Mouse (Mus musculus) heart, embryonic 14.5 days (tissue): ENCODE data around the gene 1700003E16Rik. TPM values are rescaled to one million over a fixed set of nuclear protein-coding genes. Genes with fewer than 3 reads are reported as not detected.
A peak's percentile ranks its signal among the peaks of the same experiment; 100 is the strongest.

Experiments used
- ATAC-seq: fragments of 200-750 bp; cut with Nextera tagmentation; 2 replicates; pipeline ENCODE4 v1.8.0; 2017; ENCODE audit warnings: low read depth, moderate TSS enrichment; ENCODE audit not compliant: insufficient number of reproducible peaks, insufficient read depth, low FRiP score
- H3K27ac ChIP-seq, 2 experiments: fragments of 200-500 bp in 1 of 2; fragments of 300-500 bp in 1 of 2; sonication (generic) in 1 of 2; replicated peaks in 1 of 2; 2 replicates each; pipeline ENCODE4 v1.5.1; 2012 to 2014; ENCODE audit warnings: low read depth in 2 of 2, low read length in 2 of 2, control low read depth in 1 of 2, mild to moderate bottlenecking in 1 of 2, mixed read lengths in 1 of 2; ENCODE audit not compliant: control insufficient read depth in 1 of 2, insufficient read depth in 1 of 2
- H3K27me3 ChIP-seq: fragments of 300-500 bp; sonication (generic); 2 replicates; pipeline ENCODE4 v1.6.1; 2014; ENCODE audit warnings: mild to moderate bottlenecking, low read length, control low read depth; ENCODE audit not compliant: control insufficient read depth, insufficient read depth
- H3K36me3 ChIP-seq: fragments of 300-500 bp; sonication (generic); 2 replicates; pipeline ENCODE4 v1.6.1; 2014; ENCODE audit warnings: mild to moderate bottlenecking, control low read depth, low read length, mixed read lengths; ENCODE audit not compliant: control insufficient read depth, insufficient read depth
- H3K4me1 ChIP-seq, 2 experiments: fragments of 200-500 bp in 1 of 2; fragments of 300-500 bp in 1 of 2; sonication (generic) in 1 of 2; 2 replicates each; pipeline ENCODE4 v1.6.1; 2012 to 2014; ENCODE audit warnings: low read length in 2 of 2, control low read depth in 1 of 2, mixed read lengths in 1 of 2; ENCODE audit not compliant: control insufficient read depth in 2 of 2, insufficient read depth in 2 of 2
- H3K4me2 ChIP-seq: fragments of 300-500 bp; sonication (generic); 2 replicates; pipeline ENCODE4 v1.6.1; 2014; ENCODE audit warnings: mild to moderate bottlenecking, low read length
- H3K4me3 ChIP-seq, 2 experiments: fragments of 200-500 bp in 1 of 2; fragments of 300-500 bp in 1 of 2; sonication (generic) in 1 of 2; 2 replicates each; pipeline ENCODE4 v1.5.1; 2012 to 2014; ENCODE audit warnings: low read length in 2 of 2, mild to moderate bottlenecking in 2 of 2, control low read depth in 1 of 2, low read depth in 1 of 2, moderate library complexity in 1 of 2; ENCODE audit not compliant: control insufficient read depth in 1 of 2, insufficient read depth in 1 of 2
- H3K9ac ChIP-seq: fragments of 300-500 bp; sonication (generic); 2 replicates; pipeline ENCODE4 v1.6.1; 2014; ENCODE audit warnings: mild to moderate bottlenecking, low read length
- H3K9me3 ChIP-seq: fragments of 300-500 bp; sonication (generic); 2 replicates; pipeline ENCODE4 v1.6.1; 2016; ENCODE audit warnings: low read length, control low read depth; ENCODE audit not compliant: control insufficient read depth
- WGBS: fragments of 180-500 bp; shearing (Covaris S2); extraction: QIAGEN DNeasy Blood & Tissue Kit; methylation state at CpG from one replicate; pipeline ENCODE4 v1.1.7; 2014; 5-methylcytosine and 5-hydroxymethylcytosine counted together
- polyA plus RNA-seq: library from polyadenylated mRNA; unstranded; fragments of >200 nt; fragmentation: Nextera tagmentation; extraction: Ambion mirVana; gene quantifications from 2 replicates; pipeline ENCODE4 v1.2.1, GENCODE M21; 2014

1700003E16Rik gene
- polyA plus RNA-seq, 1 experiment from 2014 or later: 0.31 TPM

DNA sequence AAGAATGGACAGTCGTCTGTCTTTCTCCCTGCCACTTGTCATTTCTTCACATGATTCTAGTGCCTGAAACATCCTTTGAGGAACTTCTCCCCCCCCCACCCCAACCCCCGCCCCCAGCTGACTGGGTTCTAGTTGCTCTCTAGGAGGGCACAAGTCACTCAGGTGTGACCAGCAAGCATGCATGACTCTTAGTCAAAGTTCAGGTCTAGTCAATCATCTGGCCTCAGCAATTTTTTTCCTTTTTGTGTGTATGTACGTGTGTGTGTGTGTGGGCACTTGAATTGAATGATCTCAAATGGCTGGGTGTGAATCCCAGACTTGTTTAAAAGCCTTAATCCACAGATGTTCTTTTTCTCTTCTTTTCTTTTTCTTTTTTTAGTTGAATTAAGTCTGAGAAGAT lies 22.0 kb upstream of the 1700003E16Rik start:
- Histone ChIP-seq H3K27ac (no peak overlapping the region), H3K9me3 (no peaks in the 10 kb centered on the region), H3K9ac (no peak overlapping the region), H3K27me3 (no peaks in the 10 kb centered on the region), H3K4me1 (peaks cover 14 to 24% of the 10 kb centered on the region in 2 experiments), H3K36me3 (no peaks in the 10 kb centered on the region), H3K4me3 (no peak overlapping the region), H3K4me2 (no peak overlapping the region)
- ATAC-seq: no peak
- WGBS: 67% methylated on average over 3 of the region's 3 CpGs

- H3K4me1 ChIP-seq: peaks cover 14 to 24% of the 10 kb centered on the region in 2 experiments
- WGBS: 63% methylated on average over 7 of the region's 7 CpGs
- ATAC-seq: no peak
- H3K27me3 ChIP-seq: no peaks in the 10 kb centered on the region
- peak within 1 kb of the TSS; percentile 63 to 64 for H3K4me3 ChIP-seq
- no peaks in the 10 kb centered on the region for H3K9me3 ChIP-seq
- peak within 1 kb of the TSS; percentile 95 for H3K9ac ChIP-seq
- peak within 1 kb of the TSS; percentile 99 to 100 for H3K27ac ChIP-seq
- H3K36me3 ChIP-seq: no peaks in the 10 kb centered on the region; the same call in 1 of the 2 replicates
- peak within 1 kb of the TSS; percentile 85 for H3K4me2 ChIP-seq
Measured at GRCm38 (mm10) chr6:83134951-83135513, 21.2 kb upstream of the 1700003E16Rik start, which contains the start of gene Rtkn. Rtkn (plus strand) TSS chr6:83135463.

- ATAC-seq: no peak
- Histone ChIP-seq H3K27me3 (no peaks in the 10 kb centered on the region), H3K9ac (peak overlapping the region; percentile 95), H3K36me3 (no peaks in the 10 kb centered on the region; the same call in 1 of the 2 replicates), H3K27ac (peak overlapping the region in 1 of 2 experiments; percentile 100; a peak in 2 of 4 replicates), H3K4me3 (peak overlapping the region; percentile 63 to 64), H3K4me1 (peaks cover 14 to 24% of the 10 kb centered on the region in 2 experiments), H3K9me3 (no peaks in the 10 kb centered on the region), H3K4me2 (peak overlapping the region; percentile 85)
- WGBS: 4% methylated on average over 37 of the region's 37 CpGs
Measured at GRCm38 (mm10) chr6:83135571-83136161, 20.5 kb upstream of the 1700003E16Rik start.

GRCm38 (mm10) chr6:83136291-83136880 lies 19.8 kb upstream of the 1700003E16Rik start:
- H3K4me3 ChIP-seq: peak overlapping the region; percentile 63 to 64
- no peaks in the 10 kb centered on the region for H3K27me3 ChIP-seq
- H3K9ac ChIP-seq: peak overlapping the region; percentile 95
- peak overlapping the region; percentile 99 to 100 for H3K27ac ChIP-seq
- 27% methylated on average over 5 of the region's 5 CpGs for WGBS
- no peaks in the 10 kb centered on the region; the same call in 1 of the 2 replicates for H3K36me3 ChIP-seq
- H3K4me2 ChIP-seq: peak overlapping the region; percentile 85
- 0 out of 2 replicates have a peak, but pooled peaks have one; percentile 1 for ATAC-seq
- no peaks in the 10 kb centered on the region for H3K9me3 ChIP-seq
- H3K4me1 ChIP-seq: peaks cover 16 to 25% of the 10 kb centered on the region in 2 experiments

DNA sequence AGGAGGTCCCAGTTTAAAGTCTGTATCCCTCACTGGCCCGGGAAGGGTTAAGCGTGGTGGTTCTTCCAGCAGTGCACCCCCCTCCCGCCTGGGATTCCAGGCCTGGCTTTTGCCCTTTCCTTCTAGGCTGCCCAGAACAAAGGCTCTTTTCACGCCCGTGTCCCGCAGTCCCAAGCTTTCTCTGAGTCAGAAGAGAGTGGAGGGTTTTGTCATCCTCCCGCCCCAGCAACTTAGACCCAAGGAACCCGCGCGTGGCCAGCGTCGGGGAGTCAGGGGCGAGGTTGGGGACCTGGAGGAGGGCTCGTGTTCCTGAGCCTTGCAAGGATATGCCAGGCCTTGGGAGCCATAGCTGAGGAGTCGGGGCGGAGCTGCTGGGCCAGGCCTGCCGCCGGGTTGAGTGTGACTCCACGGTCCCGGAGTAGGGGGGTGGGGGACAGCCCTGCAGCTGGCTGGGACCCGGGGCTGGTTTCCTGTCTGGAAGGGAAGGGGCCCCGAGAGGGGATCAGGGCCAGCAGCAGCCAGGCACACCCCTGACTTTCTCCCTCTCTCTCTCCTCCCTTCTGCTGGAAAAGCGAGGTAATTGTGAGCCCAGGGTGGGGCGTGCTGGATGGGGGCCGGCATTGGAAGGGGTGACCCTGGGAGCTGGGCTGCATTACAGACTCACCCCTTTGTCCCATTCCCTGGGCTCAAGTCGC lies 19.2 kb upstream of the 1700003E16Rik start:
- Histone ChIP-seq H3K36me3 (no peaks in the 10 kb centered on the region; the same call in 1 of the 2 replicates), H3K27ac (peak overlapping the region; percentile 99 to 100), H3K9ac (peak overlapping the region; percentile 95), H3K4me3 (peak overlapping the region; percentile 63 to 64), H3K4me2 (peak overlapping the region; percentile 85), H3K27me3 (no peaks in the 10 kb centered on the region), H3K9me3 (no peaks in the 10 kb centered on the region), H3K4me1 (peaks cover 21 to 31% of the 10 kb centered on the region in 2 experiments)
- ATAC-seq: peak; percentile 83
- WGBS: under 1% methylated on average over 25 of the region's 26 CpGs

GRCm38 (mm10) chr6:83137576-83137950 lies 18.6 kb upstream of the 1700003E16Rik start:
- H3K27ac ChIP-seq: peak overlapping the region; percentile 99 to 100
- WGBS: 0% methylated on average over 12 of the region's 12 CpGs
- H3K4me2 ChIP-seq: peak overlapping the region; percentile 85
- peak; percentile 70 for ATAC-seq
- H3K27me3 ChIP-seq: no peaks in the 10 kb centered on the region
- H3K4me1 ChIP-seq: peaks cover 26 to 35% of the 10 kb centered on the region in 2 experiments
- no peaks in the 10 kb centered on the region; the same call in 1 of the 2 replicates for H3K36me3 ChIP-seq
- no peaks in the 10 kb centered on the region for H3K9me3 ChIP-seq
- H3K9ac ChIP-seq: peak overlapping the region; percentile 95
- H3K4me3 ChIP-seq: peak overlapping the region; percentile 63 to 64

DNA sequence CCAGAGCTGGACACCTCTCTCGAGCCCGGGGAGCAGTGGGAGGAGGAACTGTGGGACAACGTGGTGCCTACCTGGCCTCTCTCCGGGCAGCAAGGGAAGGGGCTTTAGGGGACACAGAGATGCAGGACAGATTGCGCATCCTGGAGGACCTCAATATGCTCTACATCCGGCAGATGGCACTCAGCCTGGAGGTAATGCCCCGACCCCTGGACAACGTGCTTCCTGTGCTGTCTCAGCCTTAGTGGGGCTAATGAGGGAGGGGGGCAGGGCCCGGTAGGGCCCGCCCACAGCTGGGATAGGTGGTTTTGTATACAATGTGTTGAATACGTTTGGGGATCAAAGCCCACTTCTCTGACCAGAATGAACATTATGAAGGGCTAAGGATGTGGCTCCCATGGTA lies 18.1 kb upstream of the 1700003E16Rik start:
- Histone ChIP-seq H3K9me3 (no peaks in the 10 kb centered on the region), H3K4me1 (peaks cover 30 to 38% of the 10 kb centered on the region in 2 experiments), H3K27ac (peak overlapping the region; percentile 99 to 100), H3K4me3 (peak overlapping the region; percentile 63 to 64), H3K9ac (peak overlapping the region; percentile 95), H3K4me2 (peak overlapping the region; percentile 85), H3K36me3 (no peaks in the 10 kb centered on the region; the same call in 1 of the 2 replicates), H3K27me3 (no peaks in the 10 kb centered on the region)
- peak; percentile 32; the same call in 1 of the 2 replicates for ATAC-seq
- WGBS: 0% methylated on average over 11 of the region's 11 CpGs
